Mouse (Mus musculus) limb, embryonic 15.5 days (tissue): ENCODE measurements at regions not wholly inside any gene's neighbourhood (a gene's known extent, or its start where the extent isn't known, plus 50 kb on each side); places are given as distances from the start of the nearest gene placed in this dataset.

Experiments used
- ATAC-seq: fragments of 200-750 bp; cut with Nextera tagmentation; 2 replicates; pipeline ENCODE4 v1.8.0; 2017; ENCODE audit warnings: low read depth, moderate TSS enrichment; ENCODE audit not compliant: insufficient number of reproducible peaks, low FRiP score, low TSS enrichment
- H3K27ac ChIP-seq: fragments of 300-500 bp; sonication (generic); 2 replicates; pipeline ENCODE4 v1.5.1; 2015; ENCODE audit warnings: moderate library complexity, mild to moderate bottlenecking, inconsistent platforms
- H3K27me3 ChIP-seq: fragments of 300-500 bp; sonication (generic); 2 replicates; pipeline ENCODE4 v1.6.1; 2015; ENCODE audit warnings: inconsistent platforms
- H3K36me3 ChIP-seq: fragments of 300-500 bp; sonication (generic); 2 replicates; pipeline ENCODE4 v1.6.1; 2015; ENCODE audit warnings: inconsistent platforms
- H3K4me1 ChIP-seq: fragments of 300-500 bp; sonication (generic); 2 replicates; pipeline ENCODE4 v1.6.1; 2015; ENCODE audit warnings: inconsistent platforms
- H3K4me2 ChIP-seq: fragments of 300-500 bp; sonication (generic); 2 replicates; pipeline ENCODE4 v1.6.1; 2015; ENCODE audit warnings: mild to moderate bottlenecking, inconsistent platforms
- H3K4me3 ChIP-seq: fragments of 300-500 bp; sonication (generic); 2 replicates; pipeline ENCODE4 v1.5.1; 2015; ENCODE audit warnings: mild to moderate bottlenecking, inconsistent platforms
- H3K9ac ChIP-seq: fragments of 300-500 bp; sonication (generic); 2 replicates; pipeline ENCODE4 v1.6.1; 2015; ENCODE audit warnings: inconsistent platforms
- H3K9me3 ChIP-seq: fragments of 300-500 bp; sonication (generic); 2 replicates; pipeline ENCODE4 v1.6.1; 2016; ENCODE audit warnings: inconsistent platforms
- WGBS: fragments of 180-500 bp; shearing (Covaris S2); methylation state at CpG from one replicate; pipeline ENCODE4 v1.1.7; 2015; 5-methylcytosine and 5-hydroxymethylcytosine counted together

DNA sequence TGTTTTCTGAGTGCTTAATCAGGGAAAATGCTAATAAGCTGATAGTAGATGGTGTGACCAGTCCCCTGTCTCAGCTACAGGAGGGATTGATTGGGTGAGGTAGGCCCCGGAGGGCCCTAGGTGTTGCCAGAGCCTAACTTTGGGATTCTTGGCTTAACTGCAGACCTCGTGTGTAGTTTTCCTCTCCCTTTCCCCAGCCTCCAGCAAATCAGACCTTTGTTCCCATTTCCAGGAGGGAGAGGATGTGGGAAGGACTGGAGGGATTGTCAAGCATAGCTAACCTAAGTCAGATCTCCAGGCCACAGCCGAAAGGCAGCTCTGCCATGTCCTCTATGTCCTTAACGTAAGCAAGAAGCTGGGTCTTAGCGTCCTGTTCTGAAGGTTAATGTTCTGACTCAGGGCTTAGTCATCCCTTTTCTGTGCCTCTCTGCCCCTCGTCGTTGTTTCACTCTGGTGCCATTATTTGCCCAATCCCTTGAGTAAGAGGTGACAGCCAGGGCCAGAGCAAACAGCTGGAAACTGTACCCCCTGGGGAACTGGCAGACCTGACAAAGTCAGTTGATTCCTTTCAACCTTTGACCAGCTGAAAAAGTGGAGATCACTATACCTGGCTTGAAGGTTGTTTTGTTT lies 83.2 kb upstream of the Sipa1l1 start:
- ATAC-seq, result no peak
- H3K4me2 ChIP-seq, result no peak overlapping the region
- 49% methylated on average over 7 of the region's 7 CpGs for WGBS
- H3K4me3 ChIP-seq, result no peak overlapping the region
- H3K9me3 ChIP-seq, result no peaks in the 10 kb centered on the region
- no peaks in the 10 kb centered on the region for H3K27me3 ChIP-seq
- no peaks in the 10 kb centered on the region for H3K4me1 ChIP-seq
- no peak overlapping the region for H3K9ac ChIP-seq
- no peaks in the 10 kb centered on the region for H3K36me3 ChIP-seq
- no peak overlapping the region for H3K27ac ChIP-seq

DNA sequence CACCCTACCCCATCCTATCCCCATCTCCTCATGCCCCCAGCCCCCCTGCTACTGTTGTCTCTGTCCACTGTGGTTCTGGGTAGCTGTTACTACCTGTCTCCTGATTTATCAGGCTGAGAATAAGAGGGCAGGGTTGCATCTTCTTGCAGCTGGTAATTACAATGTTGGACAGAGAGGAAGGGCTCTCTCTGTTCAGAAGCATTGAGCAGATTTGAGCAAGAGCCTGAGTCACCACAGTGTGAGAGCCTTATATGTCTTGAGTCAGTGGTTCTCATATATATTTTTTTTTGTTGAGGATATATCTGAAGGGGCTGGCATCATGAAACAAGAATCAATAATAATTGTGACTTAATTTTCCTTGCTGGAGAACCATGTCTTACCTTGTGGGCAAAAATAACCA lies 82.7 kb upstream of the Sipa1l1 start:
- Histone ChIP-seq H3K4me3 (no peak overlapping the region), H3K36me3 (no peaks in the 10 kb centered on the region), H3K4me2 (no peak overlapping the region), H3K27ac (no peak overlapping the region), H3K9ac (no peak overlapping the region), H3K4me1 (no peaks in the 10 kb centered on the region), H3K27me3 (no peaks in the 10 kb centered on the region), H3K9me3 (no peaks in the 10 kb centered on the region)
- no peak for ATAC-seq

DNA sequence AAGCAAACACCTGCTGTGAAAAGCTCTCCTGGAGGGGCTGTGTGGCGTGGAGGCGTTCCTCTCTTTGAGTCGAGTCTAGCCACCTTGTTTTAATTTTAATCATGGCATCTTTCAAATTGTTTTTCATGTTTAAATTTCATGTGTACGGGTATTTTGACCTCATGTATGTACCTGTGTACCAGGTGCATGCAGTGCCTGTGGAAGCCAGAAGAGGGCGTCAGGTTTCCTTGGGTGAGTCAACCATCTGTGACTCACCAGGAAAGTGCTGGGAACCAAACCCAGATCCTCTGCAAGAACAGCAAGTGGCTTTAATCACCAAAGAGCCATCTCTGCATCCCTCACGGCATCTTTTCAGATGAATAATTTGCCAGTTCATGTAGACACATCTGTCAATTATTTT lies 79.8 kb upstream of the Sipa1l1 start:
- WGBS, result 81% methylated on average over 6 of the region's 6 CpGs
- no peak for ATAC-seq

DNA sequence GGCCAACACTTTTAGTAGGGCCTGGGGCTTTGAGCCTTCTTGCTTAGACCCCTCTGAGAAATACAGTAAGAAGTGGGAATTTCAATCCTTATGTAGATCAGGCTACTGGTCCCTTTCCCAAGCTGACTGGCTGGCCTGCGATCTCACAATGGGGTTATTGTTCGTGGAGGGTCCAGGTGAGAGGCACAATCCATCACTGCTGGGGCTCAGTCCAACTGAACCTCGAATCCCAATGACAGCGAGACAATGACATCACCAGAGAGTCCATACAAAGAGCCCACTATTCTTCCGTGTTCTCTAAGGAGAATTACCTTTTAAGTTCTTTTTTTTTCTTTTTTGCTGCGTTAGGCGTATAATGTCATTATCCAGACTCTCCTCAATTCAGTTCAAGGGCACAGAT lies 75.8 kb upstream of the Sipa1l1 start:
- Histone ChIP-seq H3K9ac (no peak overlapping the region), H3K9me3 (no peaks in the 10 kb centered on the region), H3K27ac (no peak overlapping the region), H3K36me3 (no peaks in the 10 kb centered on the region), H3K27me3 (no peaks in the 10 kb centered on the region), H3K4me2 (no peak overlapping the region), H3K4me1 (peaks cover 17% of the 10 kb centered on the region), H3K4me3 (no peak overlapping the region)
- WGBS, result 62% methylated on average over 7 of the region's 7 CpGs
- ATAC-seq, result no peak

More for the DNA sequence above, 79.8 kb upstream of the Sipa1l1 start:
- Histone ChIP-seq H3K9me3 (no peaks in the 10 kb centered on the region), H3K4me3 (no peak overlapping the region), H3K27me3 (no peaks in the 10 kb centered on the region), H3K27ac (no peak overlapping the region), H3K9ac (no peak overlapping the region), H3K4me1 (no peaks in the 10 kb centered on the region), H3K4me2 (no peak overlapping the region), H3K36me3 (no peaks in the 10 kb centered on the region)

DNA sequence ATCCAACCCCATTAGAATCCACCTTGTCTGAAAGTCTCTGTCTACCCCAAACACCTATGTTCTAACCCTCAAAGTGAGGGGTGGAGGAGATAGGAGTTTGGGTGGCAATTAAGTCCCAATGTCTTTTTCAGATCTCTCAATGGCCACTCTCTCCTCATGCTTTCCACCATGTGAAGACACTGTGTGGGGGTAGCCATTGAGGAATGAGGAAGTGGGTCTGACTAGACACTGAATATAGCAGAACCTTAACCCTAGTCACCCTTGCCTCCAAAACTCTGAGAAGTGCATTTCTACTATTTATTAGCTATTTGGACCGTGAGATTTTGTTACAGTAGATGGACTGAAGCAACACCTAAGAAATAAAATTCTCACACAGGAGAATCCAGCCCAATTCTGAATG lies 73.7 kb upstream of the Sipa1l1 start:
- Histone ChIP-seq H3K4me3 (no peak overlapping the region), H3K27me3 (no peaks in the 10 kb centered on the region), H3K4me2 (no peak overlapping the region), H3K27ac (no peak overlapping the region), H3K9me3 (no peaks in the 10 kb centered on the region), H3K4me1 (peaks cover 17% of the 10 kb centered on the region), H3K36me3 (no peaks in the 10 kb centered on the region), H3K9ac (no peak overlapping the region)
- WGBS, result 79% methylated on average over 1 of the region's 1 CpGs
- ATAC-seq, result no peak

DNA sequence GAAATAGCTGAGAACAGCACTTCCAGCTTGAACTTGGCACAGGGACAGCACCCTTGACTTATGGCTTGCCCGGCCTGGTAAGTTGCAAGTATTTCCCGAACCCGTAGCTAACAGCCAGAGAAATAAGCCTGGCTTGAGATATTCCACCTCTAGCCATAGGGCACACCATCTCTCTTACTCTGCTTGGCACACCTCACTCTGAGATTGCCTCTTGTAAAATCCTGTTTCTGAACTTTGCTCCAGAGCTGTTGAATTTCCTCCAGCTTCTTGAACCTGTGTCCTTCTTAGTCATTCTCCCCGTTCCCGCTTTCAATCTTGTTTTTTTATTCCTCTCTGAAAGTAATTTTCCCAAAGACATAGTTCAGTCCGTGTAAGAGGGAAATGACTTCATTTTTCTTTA lies 72.0 kb upstream of the Sipa1l1 start:
- Histone ChIP-seq H3K9ac (no peak overlapping the region), H3K27ac (no peak overlapping the region), H3K9me3 (no peaks in the 10 kb centered on the region), H3K4me3 (no peak overlapping the region), H3K36me3 (no peaks in the 10 kb centered on the region), H3K27me3 (no peaks in the 10 kb centered on the region), H3K4me1 (peaks cover 17% of the 10 kb centered on the region), H3K4me2 (no peak overlapping the region)
- ATAC-seq, result no peak
- WGBS, result 59% methylated on average over 6 of the region's 6 CpGs

DNA sequence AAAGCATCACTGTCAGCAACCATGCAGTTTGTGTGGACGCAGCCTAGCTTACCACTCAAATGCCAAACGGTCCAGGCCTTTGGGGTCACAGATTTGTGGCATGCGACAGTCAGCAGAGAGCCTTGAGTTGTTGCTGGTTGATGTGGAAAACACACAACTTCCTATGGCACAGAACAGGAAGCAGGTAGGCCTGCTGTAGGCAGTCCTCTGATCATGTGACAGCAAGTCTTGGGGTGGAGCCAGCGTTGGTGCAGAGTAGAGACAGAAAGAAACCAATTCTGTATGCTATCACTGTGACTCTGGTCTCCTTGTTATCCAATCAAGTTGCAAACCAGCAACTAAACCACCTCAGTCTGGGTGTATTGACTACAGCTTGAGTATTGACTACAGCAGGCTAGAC lies 71.5 kb upstream of the Sipa1l1 start:
- no peaks in the 10 kb centered on the region for H3K9me3 ChIP-seq
- no peaks in the 10 kb centered on the region for H3K27me3 ChIP-seq
- H3K9ac ChIP-seq, result no peak overlapping the region
- 87% methylated on average over 4 of the region's 4 CpGs for WGBS
- no peak overlapping the region for H3K27ac ChIP-seq
- H3K36me3 ChIP-seq, result no peaks in the 10 kb centered on the region
- peaks cover 17% of the 10 kb centered on the region for H3K4me1 ChIP-seq
- H3K4me2 ChIP-seq, result no peak overlapping the region
- no peak overlapping the region for H3K4me3 ChIP-seq
- ATAC-seq, result no peak

DNA sequence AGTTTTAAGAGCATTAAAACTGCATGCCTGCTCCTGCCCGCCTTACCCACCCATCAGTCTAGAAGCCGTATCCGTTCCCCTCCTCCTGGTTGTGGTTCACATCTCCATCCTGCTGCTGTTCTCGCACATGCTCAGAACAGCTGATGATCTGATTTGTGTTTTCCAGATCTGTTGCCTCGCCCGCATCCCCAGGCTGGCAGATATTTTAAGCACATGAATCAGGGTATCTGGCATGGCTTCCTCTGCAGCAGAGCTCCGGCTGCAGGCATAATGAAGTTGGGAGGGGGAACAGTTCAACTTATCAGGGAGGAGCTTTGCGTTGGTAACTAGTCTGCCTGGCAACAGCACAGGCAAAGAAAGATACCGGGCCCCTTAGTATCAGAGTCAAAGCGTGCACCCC lies 64.9 kb upstream of the Sipa1l1 start:
- no peak for ATAC-seq
- Histone ChIP-seq H3K4me3 (no peak overlapping the region), H3K4me2 (no peak overlapping the region), H3K4me1 (peaks cover 28% of the 10 kb centered on the region), H3K27me3 (no peaks in the 10 kb centered on the region), H3K36me3 (no peaks in the 10 kb centered on the region), H3K27ac (peak overlapping the region; percentile 86), H3K9me3 (no peaks in the 10 kb centered on the region), H3K9ac (no peak overlapping the region)
- WGBS, result 59% methylated on average over 10 of the region's 10 CpGs

DNA sequence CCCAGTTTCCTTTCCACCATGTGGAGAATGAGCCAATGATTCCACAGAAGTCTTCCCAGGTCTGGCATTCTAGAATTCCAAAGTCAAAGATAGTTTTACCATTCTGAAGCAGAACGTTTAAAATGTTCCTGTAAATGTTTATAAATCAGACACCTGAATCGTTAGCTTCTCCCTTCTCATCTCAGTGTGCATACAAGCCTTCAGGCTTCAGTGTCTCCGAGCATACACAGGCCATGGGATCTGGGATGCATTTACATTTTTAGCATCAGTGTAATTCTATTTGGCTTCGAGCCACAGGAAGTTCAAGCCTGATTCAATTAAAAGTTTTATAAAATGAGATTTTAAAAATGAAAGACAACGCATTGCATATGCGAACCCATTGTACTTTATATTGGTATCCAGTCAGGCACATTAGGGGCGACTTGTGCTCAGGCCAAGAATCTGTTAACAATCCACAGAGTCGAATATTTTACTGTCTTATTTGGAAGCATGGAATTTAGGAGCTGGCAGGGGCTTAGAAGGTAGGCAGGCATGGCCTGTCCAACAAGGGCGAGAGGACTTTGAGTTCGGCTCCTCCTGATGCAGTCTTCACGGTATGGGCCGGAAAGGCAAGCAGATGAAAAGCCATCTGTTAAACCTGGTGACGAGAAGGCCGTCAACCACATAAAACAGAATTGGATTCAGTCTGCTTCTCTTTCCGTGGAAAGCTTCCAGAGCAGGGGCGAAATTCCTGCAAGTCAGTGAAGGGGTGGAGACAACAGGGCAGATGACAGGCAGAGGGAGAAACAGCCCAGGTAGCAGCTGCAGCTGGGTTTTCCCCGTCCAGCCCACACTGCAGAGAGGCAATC lies 63.7 kb upstream of the Sipa1l1 start:
- 20% methylated on average over 17 of the region's 17 CpGs for WGBS
- Histone ChIP-seq H3K9me3 (no peaks in the 10 kb centered on the region), H3K9ac (no peak overlapping the region), H3K27me3 (no peaks in the 10 kb centered on the region), H3K36me3 (no peaks in the 10 kb centered on the region), H3K27ac (peak overlapping the region; percentile 86), H3K4me2 (peak overlapping the region; percentile 28), H3K4me1 (peaks cover 28% of the 10 kb centered on the region), H3K4me3 (no peak overlapping the region)
- peak; percentile 67; the same call in 1 of the 2 replicates for ATAC-seq

GRCm38 (mm10) chr12:82115766-82116165 lies 53.4 kb upstream of the Sipa1l1 start:
- Histone ChIP-seq H3K9me3 (no peaks in the 10 kb centered on the region; the same call in 1 of the 2 replicates), H3K9ac (no peak overlapping the region), H3K4me3 (no peak overlapping the region), H3K27ac (peak overlapping the region; percentile 18; the same call in 1 of the 2 replicates), H3K27me3 (no peaks in the 10 kb centered on the region), H3K4me2 (no peak overlapping the region), H3K4me1 (peaks cover 10% of the 10 kb centered on the region; the same call in 1 of the 2 replicates), H3K36me3 (no peaks in the 10 kb centered on the region)
- WGBS, result 44% methylated on average over 7 of the region's 7 CpGs
- no peak for ATAC-seq
